Mouse (Mus musculus): Measurements from ENCODE around the gene Col4a2. TPM values are rescaled to one million over a fixed set of nuclear protein-coding genes. Genes with fewer than 3 reads are reported as not detected.

The Col4a2 gene
- total RNA-seq, 4 experiments from 2014 or later, result 17.8 to 38.4 (median 26.0) TPM

GRCm38 (mm10) chr8:11382059-11382810, 69.6 kb downstream of the Col4a2 start:
- peak in 1 of 2 experiments; percentile 38 for DNase-seq (ENCODE audit: low spot score in 2 of 2)

- no peak for DNase-seq (ENCODE audit: low spot score in 2 of 2)
Measured at GRCm38 (mm10) chr8:11382933-11383332, 70.3 kb downstream of the Col4a2 start.

GRCm38 (mm10) chr8:11383379-11383778, 70.8 kb downstream of the Col4a2 start:
- no peak for DNase-seq (ENCODE audit: low spot score in 2 of 2)

- no peak for DNase-seq (ENCODE audit: low spot score in 2 of 2)
Measured at GRCm38 (mm10) chr8:11384841-11385240, 72.2 kb downstream of the Col4a2 start.

- no peak for DNase-seq (ENCODE audit: low spot score in 2 of 2)
Measured at GRCm38 (mm10) chr8:11385272-11385905, 72.8 kb downstream of the Col4a2 start.

GRCm38 (mm10) chr8:11387282-11387681, 74.7 kb downstream of the Col4a2 start:
- no peak for DNase-seq (ENCODE audit: low spot score in 2 of 2)

GRCm38 (mm10) chr8:11389275-11390050, 76.9 kb downstream of the Col4a2 start:
- DNase-seq (ENCODE audit: low spot score in 2 of 2), result no peak

GRCm38 (mm10) chr8:11392739-11393138, 80.1 kb downstream of the Col4a2 start:
- DNase-seq (ENCODE audit: low spot score in 2 of 2), result peak; percentile 63 to 71

GRCm38 (mm10) chr8:11393161-11393560, 80.6 kb downstream of the Col4a2 start:
- no peak for DNase-seq (ENCODE audit: low spot score in 2 of 2)

GRCm38 (mm10) chr8:11393607-11394006, 81.0 kb downstream of the Col4a2 start:
- DNase-seq (ENCODE audit: low spot score in 2 of 2), result no peak

- no peak for DNase-seq (ENCODE audit: low spot score in 2 of 2)
Measured at GRCm38 (mm10) chr8:11394773-11395172, 82.2 kb downstream of the Col4a2 start.

GRCm38 (mm10) chr8:11395601-11396000, 83.0 kb downstream of the Col4a2 start:
- DNase-seq (ENCODE audit: low spot score in 2 of 2), result no peak

GRCm38 (mm10) chr8:11396111-11396510, 83.5 kb downstream of the Col4a2 start:
- no peak for DNase-seq (ENCODE audit: low spot score in 2 of 2)

GRCm38 (mm10) chr8:11397126-11397525, 84.5 kb downstream of the Col4a2 start:
- no peak for DNase-seq (ENCODE audit: low spot score in 2 of 2)

- no peak for DNase-seq (ENCODE audit: low spot score in 2 of 2)
Measured at GRCm38 (mm10) chr8:11399706-11400105, 87.1 kb downstream of the Col4a2 start.

GRCm38 (mm10) chr8:11400244-11400643, 87.6 kb downstream of the Col4a2 start:
- DNase-seq (ENCODE audit: low spot score in 2 of 2), result no peak

- DNase-seq (ENCODE audit: low spot score in 2 of 2), result no peak
Measured at GRCm38 (mm10) chr8:11401183-11401582, 88.6 kb downstream of the Col4a2 start.

GRCm38 (mm10) chr8:11402220-11402619, 89.6 kb downstream of the Col4a2 start:
- DNase-seq (ENCODE audit: low spot score in 2 of 2), result no peak

GRCm38 (mm10) chr8:11403813-11404212, 91.2 kb downstream of the Col4a2 start:
- DNase-seq (ENCODE audit: low spot score in 2 of 2), result no peak

- no peak for DNase-seq (ENCODE audit: low spot score in 2 of 2)
Measured at GRCm38 (mm10) chr8:11404614-11405013, 92.0 kb downstream of the Col4a2 start.

GRCm38 (mm10) chr8:11405722-11406481, 93.3 kb downstream of the Col4a2 start:
- DNase-seq (ENCODE audit: low spot score in 2 of 2), result peak; percentile 43 to 66

Data from gastrocnemius, adult 8-10 months (tissue).